Mouse (Mus musculus) kidney, postnatal 36 days (tissue): ENCODE data around the gene Hapln1.

Source experiments
- DNase-seq, 2 experiments: peaks; one replicate each; pipeline ENCODE4 v3.0.0; 2021 to 2022; ENCODE audit warnings: mixed read lengths in 2 of 2

Gene Hapln1

DNA sequence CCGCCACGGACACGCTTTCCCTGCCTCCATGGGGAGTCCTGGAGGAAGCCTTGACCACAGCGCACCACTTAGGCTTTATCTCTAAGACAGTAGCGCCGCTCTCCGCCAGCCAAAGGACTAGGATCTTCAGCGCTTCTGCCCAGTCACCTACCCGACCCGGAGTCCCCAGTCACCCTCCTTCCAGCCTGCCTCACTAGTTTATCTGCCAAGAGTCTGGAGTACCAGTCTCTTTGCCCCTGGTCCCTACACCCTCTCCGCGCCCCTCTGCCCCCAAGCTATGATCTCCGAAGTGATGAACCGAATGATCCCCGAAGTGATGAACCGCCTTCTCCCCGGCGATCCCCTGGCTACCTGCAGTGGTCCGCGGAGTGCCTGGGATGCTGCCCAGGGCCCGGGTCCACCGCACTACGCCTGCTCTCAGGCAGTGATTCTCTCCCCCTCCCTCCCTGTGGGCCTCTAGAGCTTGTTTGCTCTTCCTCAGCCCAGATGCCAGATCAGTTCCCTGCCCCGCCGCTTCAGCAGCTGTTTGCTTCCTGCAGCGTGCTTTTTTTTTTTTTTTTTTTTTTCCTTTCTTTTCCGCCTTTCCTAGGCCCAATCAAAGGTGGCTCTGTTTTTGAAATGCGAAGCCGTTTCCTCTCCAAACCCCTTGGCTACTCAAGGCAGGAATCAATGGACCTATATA lies at the start of gene Hapln1:
Gene Hapln1, plus strand, starts transcription at position 592 of the 682 bp plus-strand sequence.
- DNase-seq: peak; percentile 13 to 54

GRCm38 (mm10) chr13:89493169-89493568 lies 46.4 kb upstream of the Hapln1 start:
- DNase-seq: peak in 1 of 2 experiments; percentile 3

DNA sequence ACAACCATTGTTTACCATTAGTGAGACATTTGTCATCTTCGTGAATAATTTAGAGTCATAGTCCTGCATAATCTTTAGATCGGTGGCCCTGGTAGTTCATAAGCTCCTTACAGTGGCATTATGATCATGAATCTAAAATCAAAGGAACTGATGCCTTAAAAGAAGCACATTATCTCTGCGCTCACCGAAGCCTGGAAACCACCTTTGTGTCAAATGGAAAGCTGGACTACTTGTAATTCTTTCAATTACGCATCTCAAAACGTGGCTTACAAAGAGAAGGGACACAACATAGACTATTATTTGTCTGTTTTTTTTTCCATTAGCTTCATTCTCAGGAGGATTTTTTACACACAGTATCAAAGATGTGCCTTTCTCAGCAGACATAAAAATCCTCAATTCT lies 45.9 kb upstream of the Hapln1 start:
- no peak for DNase-seq

DNA sequence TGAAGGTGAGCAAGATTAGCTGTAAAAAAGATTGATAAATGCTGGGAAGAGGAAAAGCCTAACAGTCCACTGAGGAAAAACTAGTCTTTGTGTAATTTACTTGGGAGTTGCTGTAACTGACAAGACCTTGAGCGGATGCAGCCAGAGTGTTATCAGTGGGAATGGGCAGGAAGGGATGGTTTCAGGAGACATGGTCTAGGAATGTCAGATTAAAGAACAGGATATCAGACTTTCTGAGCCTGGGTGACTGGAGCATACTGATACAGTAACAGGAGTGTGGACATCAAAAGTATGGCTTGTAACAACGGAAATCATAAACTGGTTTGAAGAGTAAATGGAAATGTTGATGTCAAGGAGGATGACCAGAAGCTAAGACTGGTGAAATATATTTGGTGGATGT lies 43.0 kb upstream of the Hapln1 start:
- no peak for DNase-seq

- DNase-seq: no peak
These were observed 40.2 kb upstream of the Hapln1 start for GRCm38 (mm10) chr13:89499419-89499818.

GRCm38 (mm10) chr13:89521507-89521908 lies 18.1 kb upstream of the Hapln1 start:
- DNase-seq: no peak

DNA sequence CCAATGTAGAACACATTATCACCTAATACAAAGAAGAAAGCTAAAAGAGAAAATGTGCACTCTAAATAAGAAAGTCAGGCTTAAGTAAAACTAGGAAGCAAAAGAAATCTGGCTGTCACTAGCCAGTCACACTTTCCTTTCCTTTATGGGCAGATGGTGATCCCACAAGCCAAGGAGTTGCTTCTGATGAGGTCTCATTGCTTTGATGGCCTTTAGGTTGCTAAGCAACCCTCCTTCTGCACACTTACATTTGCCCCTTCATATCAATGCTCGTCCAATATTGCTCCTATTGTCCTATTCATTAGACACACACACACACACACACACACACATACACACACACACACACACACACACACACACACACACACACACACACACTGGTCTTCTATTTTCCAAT lies 10.9 kb upstream of the Hapln1 start:
- DNase-seq: no peak

DNA sequence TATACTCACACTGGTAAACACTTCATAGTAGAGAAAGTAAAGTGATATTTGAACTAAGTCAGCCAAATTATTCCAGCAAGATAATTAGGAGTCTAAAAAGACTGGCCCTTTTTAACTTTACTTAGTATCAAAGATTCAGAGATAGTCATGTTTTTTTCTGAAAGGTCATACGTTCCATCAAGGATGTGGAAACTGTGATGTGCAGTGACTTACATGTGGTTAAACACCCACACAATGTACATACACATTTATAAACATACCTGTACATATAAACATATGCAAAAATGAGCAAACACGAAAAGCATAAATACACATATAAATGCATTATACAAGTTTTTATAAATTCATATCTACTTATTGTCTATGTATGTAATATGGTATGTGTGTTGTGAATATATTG lies 9.2 kb upstream of the Hapln1 start:
- no peak for DNase-seq

GRCm38 (mm10) chr13:89539887-89540264 lies 280 bp downstream of the Hapln1 start:
- no peak for DNase-seq

DNA sequence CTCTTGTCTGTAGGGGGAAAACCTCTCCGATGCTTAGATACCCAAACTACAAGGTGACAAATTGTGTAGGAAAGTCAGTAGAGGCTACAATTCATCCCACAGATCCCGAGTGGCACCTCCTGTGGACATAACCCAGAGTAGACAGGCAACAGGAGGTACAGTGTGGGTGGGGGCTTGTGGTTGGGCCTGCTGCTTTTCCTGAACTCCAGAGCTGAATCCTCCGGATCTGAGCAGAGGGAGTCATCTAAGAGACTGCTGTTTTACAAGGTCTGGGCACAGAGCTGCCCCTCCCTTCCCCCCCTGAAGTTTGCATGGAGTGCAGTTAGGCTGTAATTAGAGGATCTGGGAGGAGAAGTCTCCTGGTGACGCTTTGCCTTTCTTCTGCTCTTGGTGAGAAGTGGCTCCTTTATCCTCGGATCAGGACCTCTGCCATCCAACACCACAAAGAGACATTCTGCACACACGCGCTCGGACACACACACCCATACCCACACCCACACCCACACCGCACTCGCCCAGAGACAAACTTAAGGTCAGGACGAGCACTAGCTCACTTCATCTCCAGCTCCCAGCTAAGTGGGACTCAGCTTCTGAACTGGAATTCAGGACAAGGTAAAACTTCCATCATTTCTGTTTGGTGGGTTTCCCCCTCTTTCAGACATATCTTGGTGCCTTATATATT lies 846 bp downstream of the Hapln1 start:
- peak in 1 of 2 experiments; percentile 3 for DNase-seq

DNA sequence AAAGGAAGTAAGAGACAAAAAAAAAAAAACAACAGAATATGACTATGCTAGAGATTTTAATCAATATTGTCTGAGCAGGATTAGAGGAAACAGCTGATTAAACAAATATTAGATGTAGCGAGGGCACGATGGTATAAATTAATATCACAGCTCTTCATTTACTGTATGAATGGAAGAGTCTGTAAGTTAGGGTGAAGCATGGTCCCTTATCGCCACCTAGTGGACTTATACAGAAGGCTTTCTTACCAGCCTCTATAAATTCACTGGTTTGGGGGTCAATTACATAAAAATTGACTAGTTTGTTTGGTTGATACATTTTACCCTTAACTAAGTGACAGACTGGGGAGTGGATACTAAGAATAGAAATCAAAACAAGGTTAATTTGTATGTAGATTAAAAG lies 3.4 kb downstream of the Hapln1 start:
- peak; percentile 36 to 54 for DNase-seq

DNA sequence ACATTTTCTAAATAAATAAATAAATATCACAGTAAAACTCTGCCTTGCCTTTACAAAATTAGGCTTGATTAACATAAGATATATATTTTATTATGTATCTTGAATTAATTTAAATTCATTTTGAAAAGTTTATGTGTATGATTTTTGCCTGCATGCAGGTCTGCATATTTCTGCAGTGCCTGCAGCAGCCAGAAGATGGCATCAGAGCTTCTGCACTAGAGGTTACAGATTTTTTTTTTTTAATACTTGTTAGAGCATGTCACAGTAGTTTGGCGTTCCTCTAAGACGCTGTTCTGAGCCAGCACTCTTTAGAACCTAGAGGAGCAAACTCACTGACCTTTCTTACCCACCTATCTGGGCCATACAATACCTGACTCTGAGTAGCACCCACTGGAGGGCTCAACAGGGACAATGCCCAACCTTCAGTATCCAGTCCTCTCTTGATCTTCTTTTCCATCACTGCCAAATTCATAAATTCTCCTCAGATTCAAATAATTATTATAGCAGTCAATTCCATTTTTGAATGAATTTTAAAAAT lies 8.7 kb downstream of the Hapln1 start:
- DNase-seq: peak; percentile 51 to 85

- DNase-seq: no peak
These were observed 9.9 kb downstream of the Hapln1 start for GRCm38 (mm10) chr13:89549507-89549906.

- DNase-seq: peak in 1 of 2 experiments; percentile 46
These were observed 11.9 kb downstream of the Hapln1 start for GRCm38 (mm10) chr13:89551502-89551901.

- no peak for DNase-seq
These were observed 24.9 kb downstream of the Hapln1 start for GRCm38 (mm10) chr13:89564518-89564917.

DNA sequence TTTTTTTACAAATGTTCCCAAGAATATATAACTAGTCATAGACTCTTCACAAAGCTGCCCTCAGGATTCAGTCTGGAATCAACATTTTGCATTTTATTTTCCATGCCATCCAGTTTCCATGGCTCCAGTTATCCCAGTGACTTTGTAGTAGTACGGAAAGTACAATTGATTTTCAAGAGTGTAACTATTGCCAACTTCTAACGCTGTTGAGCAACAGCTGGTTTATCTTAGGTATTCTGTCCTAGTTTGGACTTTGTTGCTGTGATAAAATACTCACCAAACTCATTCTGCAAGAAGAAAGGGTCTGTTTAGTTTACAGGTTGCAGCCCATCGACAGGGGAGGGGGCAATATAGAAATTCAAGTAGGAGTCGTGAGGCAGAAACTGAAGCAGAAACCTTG lies 26.7 kb downstream of the Hapln1 start:
- no peak for DNase-seq

DNA sequence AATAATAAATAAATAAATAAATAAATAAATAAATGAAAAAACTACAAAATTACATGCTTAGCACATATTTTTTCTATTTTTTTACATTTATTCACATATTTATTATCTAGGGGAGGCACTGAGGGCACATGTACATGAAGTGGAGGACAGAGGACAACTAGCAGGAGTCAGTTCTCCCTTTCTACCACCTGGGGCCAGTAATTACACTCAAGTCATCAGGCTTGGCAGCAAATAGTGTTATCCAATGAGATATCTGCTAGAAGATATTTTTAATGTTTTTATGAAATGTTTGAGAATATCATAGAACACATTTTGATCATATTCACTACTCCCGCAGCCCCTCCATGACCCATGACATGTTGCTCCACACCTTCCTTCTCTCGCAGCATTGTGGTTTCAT lies 39.5 kb downstream of the Hapln1 start:
- no peak for DNase-seq

GRCm38 (mm10) chr13:89583138-89583746 lies 43.6 kb downstream of the Hapln1 start:
- no peak for DNase-seq

- DNase-seq: peak in 1 of 2 experiments; percentile 5
These were observed 44.4 kb downstream of the Hapln1 start for GRCm38 (mm10) chr13:89583747-89584738.

DNA sequence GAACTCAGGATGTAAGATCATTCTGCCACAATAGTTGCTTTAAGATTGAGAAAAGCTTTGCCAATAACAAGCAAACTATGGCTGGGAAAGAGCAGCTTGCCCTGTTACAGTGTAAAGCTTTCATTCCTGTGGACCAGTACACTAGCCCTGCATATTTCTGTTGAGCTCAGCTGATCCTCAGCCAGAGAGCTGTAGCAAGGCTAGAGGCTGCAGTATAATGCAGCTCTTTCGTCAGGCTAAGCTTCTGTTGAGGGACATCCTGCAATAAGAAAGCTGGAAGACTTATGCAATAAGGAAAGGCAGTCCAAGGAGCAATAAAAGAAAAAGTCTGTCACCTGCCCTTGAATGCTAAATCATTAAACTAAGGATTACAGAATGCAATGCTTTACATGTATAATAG lies 45.5 kb downstream of the Hapln1 start:
- DNase-seq: no peak

- no peak for DNase-seq
These were observed 55.5 kb downstream of the Hapln1 start for GRCm38 (mm10) chr13:89595105-89595504.

DNA sequence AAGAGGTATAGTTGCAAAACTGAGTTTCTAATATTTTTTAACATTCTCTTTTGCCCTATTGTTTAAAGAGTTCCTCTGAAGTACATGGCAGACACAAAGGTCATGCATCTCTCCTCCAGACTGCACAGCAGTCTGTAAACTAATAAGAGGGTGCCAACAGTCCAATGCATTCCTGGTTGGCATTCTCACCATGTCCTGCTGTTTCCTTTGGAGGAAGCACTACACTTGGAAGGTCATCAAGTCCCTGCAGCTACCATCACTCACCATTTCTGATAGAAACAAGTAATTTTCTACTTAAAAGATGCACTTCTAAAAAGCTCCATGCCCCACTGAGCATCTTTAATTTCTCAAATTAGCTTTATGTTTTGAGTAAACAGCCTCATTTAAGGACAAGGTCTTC lies 57.8 kb downstream of the Hapln1 start:
- no peak for DNase-seq

DNA sequence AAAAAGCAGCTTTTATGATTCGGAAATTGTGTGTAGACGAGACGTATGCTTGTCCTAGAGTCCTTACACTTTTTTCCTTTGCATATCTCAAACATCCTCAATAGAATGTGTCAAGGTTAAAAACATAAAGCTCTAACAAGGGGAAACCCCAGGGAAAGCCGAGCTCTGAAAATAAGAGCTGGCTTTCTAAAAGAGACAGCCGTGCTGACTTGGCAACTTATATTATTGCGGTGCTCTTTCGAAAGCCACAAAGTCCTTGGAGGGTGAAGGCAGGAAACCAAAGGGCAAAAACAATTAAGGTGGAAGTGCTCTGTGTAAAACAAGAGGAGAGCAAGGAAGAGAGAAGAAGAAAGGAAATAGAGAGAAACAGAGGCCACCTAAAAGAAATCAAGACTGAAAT lies 60.9 kb downstream of the Hapln1 start:
- DNase-seq: no peak
